Mouse (Mus musculus): Measurements from ENCODE around the gene Ptpn21. TPM values are rescaled to one million over a fixed set of nuclear protein-coding genes. Genes with fewer than 3 reads are reported as not detected.

Ptpn21 gene
- total RNA-seq (2014; rRNA removed; ENCODE audit: low replicate concordance) (8.7 and 16.0 TPM in 2 replicates), polyA plus RNA-seq (2015; fragmentation: Nextera tagmentation; extraction: Ambion mirVana) (5.4 and 6.0 TPM in 2 replicates)

GRCm38 (mm10) chr12:98736951-98737800 is at the start of gene Ptpn21:
Gene Ptpn21, minus strand, starts transcription at chr12:98737405.
- Histone ChIP-seq H3K4me3 (ENCODE audit: low read depth, low read length) (peak within 1 kb of the TSS; percentile 75), H3K4me1 (ENCODE audit: control insufficient read depth, insufficient read depth) (peaks cover 31% of the 10 kb centered on the region), H3K36me3 (replicated peaks; ENCODE audit: control insufficient read depth, insufficient read depth, low read length) (no peaks in the 10 kb centered on the region; the same call in 1 of the 2 replicates), H3K4me2 (ENCODE audit: low read depth, low read length) (peak within 1 kb of the TSS; percentile 67), H3K9me3 (replicated peaks; ENCODE audit: control insufficient read depth, low read length) (no peaks in the 10 kb centered on the region), H3K27me3 (ENCODE audit: control insufficient read depth, insufficient read depth, low read length) (no peaks in the 10 kb centered on the region), H3K27ac (ENCODE audit: low read depth) (peak within 1 kb of the TSS; percentile 93), H3K9ac (replicated peaks; ENCODE audit: low read depth, low read length) (peak within 1 kb of the TSS; percentile 86)
- peak; percentile 60 for DNase-seq (ENCODE audit: low spot score)
- TF ChIP-seq CTCF (IDR thresholded peaks at IDR 0.05; ENCODE audit: low read depth) (no peak), EP300 (IDR thresholded peaks at IDR 0.05; ENCODE audit: low read depth) (no peak)
- WGBS, result under 1% methylated on average over 75 of the region's 75 CpGs
- ATAC-seq (ENCODE audit: insufficient read depth, low read depth), result peak; percentile 84

GRCm38 (mm10) chr12:98784251-98784650 is 47.0 kb upstream of the Ptpn21 start:
- H3K36me3 ChIP-seq (replicated peaks; ENCODE audit: control insufficient read depth, insufficient read depth, low read length), result peaks cover 78% of the 10 kb centered on the region
- no peak overlapping the region for H3K4me3 ChIP-seq (ENCODE audit: low read depth, low read length)
- TF ChIP-seq EP300 (IDR thresholded peaks at IDR 0.05; ENCODE audit: low read depth), result no peak
- TF ChIP-seq CTCF (IDR thresholded peaks at IDR 0.05; ENCODE audit: low read depth), result no peak
- H3K27me3 ChIP-seq (ENCODE audit: control insufficient read depth, insufficient read depth, low read length), result no peaks in the 10 kb centered on the region
- 87% methylated on average over 1 of the region's 1 CpGs for WGBS
- H3K27ac ChIP-seq (ENCODE audit: low read depth), result no peak overlapping the region
- no peaks in the 10 kb centered on the region for H3K4me1 ChIP-seq (ENCODE audit: control insufficient read depth, insufficient read depth)
- peak; percentile 33; the same call in 1 of the 2 replicates for ATAC-seq (ENCODE audit: insufficient read depth, low read depth)
- no peaks in the 10 kb centered on the region for H3K9me3 ChIP-seq (replicated peaks; ENCODE audit: control insufficient read depth, low read length)
- H3K4me2 ChIP-seq (ENCODE audit: low read depth, low read length), result no peak overlapping the region
- H3K9ac ChIP-seq (replicated peaks; ENCODE audit: low read depth, low read length), result no peak overlapping the region
- no peak for DNase-seq (ENCODE audit: low spot score)

- 66% methylated on average over 4 of the region's 4 CpGs for WGBS
- H3K36me3 ChIP-seq (replicated peaks; ENCODE audit: control insufficient read depth, insufficient read depth, low read length), result peaks cover 87% of the 10 kb centered on the region
- H3K9me3 ChIP-seq (replicated peaks; ENCODE audit: control insufficient read depth, low read length), result no peaks in the 10 kb centered on the region
- no peaks in the 10 kb centered on the region for H3K4me1 ChIP-seq (ENCODE audit: control insufficient read depth, insufficient read depth)
- TF ChIP-seq CTCF (IDR thresholded peaks at IDR 0.05; ENCODE audit: low read depth) (peak; percentile 48), EP300 (IDR thresholded peaks at IDR 0.05; ENCODE audit: low read depth) (no peak)
- H3K9ac ChIP-seq (replicated peaks; ENCODE audit: low read depth, low read length), result no peak overlapping the region
- DNase-seq (ENCODE audit: low spot score) (no peak), ATAC-seq (ENCODE audit: insufficient read depth, low read depth) (no peak)
- no peak overlapping the region for H3K4me2 ChIP-seq (ENCODE audit: low read depth, low read length)
- no peaks in the 10 kb centered on the region for H3K27me3 ChIP-seq (ENCODE audit: control insufficient read depth, insufficient read depth, low read length)
- no peak overlapping the region for H3K4me3 ChIP-seq (ENCODE audit: low read depth, low read length)
- no peak overlapping the region for H3K27ac ChIP-seq (ENCODE audit: low read depth)
Measured at GRCm38 (mm10) chr12:98779148-98779547, 41.9 kb upstream of the Ptpn21 start.

- DNase-seq (ENCODE audit: low spot score), result no peak
Measured at GRCm38 (mm10) chr12:98777509-98777908, 40.3 kb upstream of the Ptpn21 start.

GRCm38 (mm10) chr12:98766241-98766640 is 29.0 kb upstream of the Ptpn21 start:
- Histone ChIP-seq H3K4me2 (ENCODE audit: low read depth, low read length) (no peak overlapping the region), H3K9me3 (replicated peaks; ENCODE audit: control insufficient read depth, low read length) (no peaks in the 10 kb centered on the region), H3K4me3 (ENCODE audit: low read depth, low read length) (no peak overlapping the region), H3K27me3 (ENCODE audit: control insufficient read depth, insufficient read depth, low read length) (no peaks in the 10 kb centered on the region), H3K36me3 (replicated peaks; ENCODE audit: control insufficient read depth, insufficient read depth, low read length) (peaks cover 81% of the 10 kb centered on the region), H3K4me1 (ENCODE audit: control insufficient read depth, insufficient read depth) (no peaks in the 10 kb centered on the region), H3K27ac (ENCODE audit: low read depth) (no peak overlapping the region), H3K9ac (replicated peaks; ENCODE audit: low read depth, low read length) (no peak overlapping the region)
- ATAC-seq (ENCODE audit: insufficient read depth, low read depth) (no peak), DNase-seq (ENCODE audit: low spot score) (no peak)
- no peak for TF ChIP-seq EP300 (IDR thresholded peaks at IDR 0.05; ENCODE audit: low read depth)
- no peak for TF ChIP-seq CTCF (IDR thresholded peaks at IDR 0.05; ENCODE audit: low read depth)
- WGBS, result 75% methylated on average over 2 of the region's 2 CpGs

More at GRCm38 (mm10) chr12:98777509-98777908, 40.3 kb upstream of the Ptpn21 start:
- WGBS, result 72% methylated on average over 3 of the region's 3 CpGs
- Histone ChIP-seq H3K27me3 (ENCODE audit: control insufficient read depth, insufficient read depth, low read length) (no peaks in the 10 kb centered on the region), H3K4me1 (ENCODE audit: control insufficient read depth, insufficient read depth) (no peaks in the 10 kb centered on the region), H3K9ac (replicated peaks; ENCODE audit: low read depth, low read length) (no peak overlapping the region), H3K4me2 (ENCODE audit: low read depth, low read length) (no peak overlapping the region), H3K9me3 (replicated peaks; ENCODE audit: control insufficient read depth, low read length) (no peaks in the 10 kb centered on the region), H3K4me3 (ENCODE audit: low read depth, low read length) (no peak overlapping the region), H3K27ac (ENCODE audit: low read depth) (no peak overlapping the region), H3K36me3 (replicated peaks; ENCODE audit: control insufficient read depth, insufficient read depth, low read length) (peaks cover 83% of the 10 kb centered on the region)
- ATAC-seq (ENCODE audit: insufficient read depth, low read depth), result no peak
- TF ChIP-seq CTCF (IDR thresholded peaks at IDR 0.05; ENCODE audit: low read depth) (no peak), EP300 (IDR thresholded peaks at IDR 0.05; ENCODE audit: low read depth) (no peak)
